Comparison of ENCODE assay signal across 15 mouse cellular contexts in the genomic region with DNA sequence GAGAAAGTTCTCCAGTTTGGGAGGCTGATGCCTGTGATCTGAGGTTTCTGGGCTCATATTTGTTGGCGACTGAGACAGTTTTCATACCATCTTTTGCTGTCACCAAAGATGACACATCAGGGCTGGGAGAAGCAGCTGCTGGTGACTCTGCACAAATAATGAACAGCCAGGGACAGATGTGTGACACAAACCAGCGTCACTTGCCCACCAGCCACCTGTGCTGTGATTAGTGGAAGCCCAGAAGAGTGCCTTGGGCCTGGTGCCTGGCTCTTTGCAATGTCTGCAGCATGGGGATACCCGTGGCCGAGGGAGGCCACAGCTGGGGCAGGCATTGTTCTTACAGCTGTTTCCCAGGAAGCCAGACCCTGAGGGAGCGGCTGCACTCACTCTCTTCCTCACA.
DNase-seq lines count a peak whose midpoint lies in the region.
"Had no signal": no experiment of that assay in that cellular context is flagged by ENCODE, and none has a peak within 500 bp of the region (broad histone marks: within the 10 kb centered on the region; RNA-seq: fewer than 3 reads in every experiment).

No protein-coding gene starts in this region.

- intact Hi-C loops in gastrocnemius, postnatal 14 days (cut with DNase I; ENCODE audit: low total_unique reads) = no loop called here
- intact Hi-C loops in gastrocnemius, postnatal 36 days (cut with DNase I) = no loop called here

- DNase-seq in gastrocnemius, postnatal 14 days = peak; percentile 15
- no peak for DNase-seq in gastrocnemius, postnatal 36 days
- peak; percentile 6 for DNase-seq in retina, postnatal 1 day
- DNase-seq in retina, embryonic 14.5 days (ENCODE audit: low spot score) = no peak
- peak; percentile 5 for DNase-seq in NIH3T3 (ENCODE audit: low read depth)
- no peak for DNase-seq in urinary bladder, postnatal 25 days (ENCODE audit: low spot score)
- DNase-seq in thymus, postnatal 0 days (ENCODE audit: low spot score) = no peak
- DNase-seq: cerebellum, adult 18-20 months; cerebellum, postnatal 14 days; heart, postnatal 36 days; kidney, adult 18-20 months; kidney, postnatal 4 days; liver; lung, postnatal 36 days; spleen, adult 18-20 months had no signal

Comparison
In these comparisons a context has a peak if more than half of its experiments do, and no peak if none do; other contexts are left out.
1. DNase-seq: peak in gastrocnemius, postnatal 14 days (single experiment), retina, postnatal 1 day (single experiment) and NIH3T3 (single experiment); none in gastrocnemius, postnatal 36 days (0 of 2), retina, embryonic 14.5 days (single experiment), urinary bladder, postnatal 25 days (single experiment) and thymus, postnatal 0 days (single experiment).